Mouse (Mus musculus): Measurements from ENCODE around the gene Alpk1. TPM values are rescaled to one million over a fixed set of nuclear protein-coding genes. Genes with fewer than 3 reads are reported as not detected.

The Alpk1 gene
- polyA plus RNA-seq, 1 experiment from 2014 or later, result 1.3 TPM

GRCm38 (mm10) chr3:127728046-127728445 lies 52.3 kb downstream of the Alpk1 start:
- Histone ChIP-seq H3K27ac (ENCODE audit: low read depth, low read length) (no peak overlapping the region), H3K9ac (ENCODE audit: low read length) (no peak overlapping the region), H3K4me1 (replicated peaks; ENCODE audit: control insufficient read depth, insufficient read depth, low read length) (peaks cover 4% of the 10 kb centered on the region), H3K36me3 (ENCODE audit: control insufficient read depth, insufficient read depth, low read length) (no peaks in the 10 kb centered on the region), H3K4me2 (ENCODE audit: low read depth, low read length, severe bottlenecking) (no peak overlapping the region), H3K4me3 (ENCODE audit: low read depth, low read length) (no peak overlapping the region), H3K9me3 (ENCODE audit: control insufficient read depth, low read length) (no peaks in the 10 kb centered on the region), H3K27me3 (ENCODE audit: control insufficient read depth, insufficient read depth, low read length) (peaks cover 3% of the 10 kb centered on the region; the same call in 1 of the 2 replicates)
- DNase-seq (ENCODE audit: low spot score) (no peak), ATAC-seq (replicated peaks; ENCODE audit: low FRiP score) (no peak)
- 78% methylated on average over 9 of the region's 9 CpGs for WGBS

GRCm38 (mm10) chr3:127720948-127721347 lies 59.4 kb downstream of the Alpk1 start:
- no peak overlapping the region for H3K4me2 ChIP-seq (ENCODE audit: low read depth, low read length, severe bottlenecking)
- ATAC-seq (replicated peaks; ENCODE audit: low FRiP score) (no peak), DNase-seq (ENCODE audit: low spot score) (no peak)
- peaks cover 7% of the 10 kb centered on the region; the same call in 1 of the 2 replicates for H3K4me1 ChIP-seq (replicated peaks; ENCODE audit: control insufficient read depth, insufficient read depth, low read length)
- H3K27me3 ChIP-seq (ENCODE audit: control insufficient read depth, insufficient read depth, low read length), result peaks cover 2% of the 10 kb centered on the region; the same call in 1 of the 2 replicates
- WGBS, result 80% methylated on average over 4 of the region's 4 CpGs
- H3K36me3 ChIP-seq (ENCODE audit: control insufficient read depth, insufficient read depth, low read length), result no peaks in the 10 kb centered on the region
- H3K4me3 ChIP-seq (ENCODE audit: low read depth, low read length), result no peak overlapping the region
- no peaks in the 10 kb centered on the region for H3K9me3 ChIP-seq (ENCODE audit: control insufficient read depth, low read length)
- no peak overlapping the region for H3K27ac ChIP-seq (ENCODE audit: low read depth, low read length)
- H3K9ac ChIP-seq (ENCODE audit: low read length), result no peak overlapping the region

- Histone ChIP-seq H3K4me1 (replicated peaks; ENCODE audit: control insufficient read depth, insufficient read depth, low read length) (peaks cover 9% of the 10 kb centered on the region; the same call in 1 of the 2 replicates), H3K27me3 (ENCODE audit: control insufficient read depth, insufficient read depth, low read length) (peaks cover 5% of the 10 kb centered on the region; the same call in 1 of the 2 replicates), H3K9ac (ENCODE audit: low read length) (no peak overlapping the region), H3K4me2 (ENCODE audit: low read depth, low read length, severe bottlenecking) (no peak overlapping the region), H3K36me3 (ENCODE audit: control insufficient read depth, insufficient read depth, low read length) (no peaks in the 10 kb centered on the region), H3K4me3 (ENCODE audit: low read depth, low read length) (no peak overlapping the region), H3K27ac (ENCODE audit: low read depth, low read length) (peak overlapping the region; percentile 2; the same call in 1 of the 2 replicates), H3K9me3 (ENCODE audit: control insufficient read depth, low read length) (no peaks in the 10 kb centered on the region)
- 36% methylated on average over 6 of the region's 6 CpGs for WGBS
- ATAC-seq (replicated peaks; ENCODE audit: low FRiP score) (peak; percentile 28; the same call in 1 of the 2 replicates), DNase-seq (ENCODE audit: low spot score) (no peak)
These were observed 60.3 kb downstream of the Alpk1 start for GRCm38 (mm10) chr3:127720050-127720449.

GRCm38 (mm10) chr3:127719601-127720000 lies 60.7 kb downstream of the Alpk1 start:
- Histone ChIP-seq H3K27ac (ENCODE audit: low read depth, low read length) (peak overlapping the region; percentile 2; the same call in 1 of the 2 replicates), H3K4me1 (replicated peaks; ENCODE audit: control insufficient read depth, insufficient read depth, low read length) (peaks cover 9% of the 10 kb centered on the region; the same call in 1 of the 2 replicates), H3K9ac (ENCODE audit: low read length) (peak overlapping the region; percentile 3; the same call in 1 of the 2 replicates), H3K27me3 (ENCODE audit: control insufficient read depth, insufficient read depth, low read length) (peaks cover 5% of the 10 kb centered on the region; the same call in 1 of the 2 replicates), H3K4me3 (ENCODE audit: low read depth, low read length) (no peak overlapping the region), H3K36me3 (ENCODE audit: control insufficient read depth, insufficient read depth, low read length) (no peaks in the 10 kb centered on the region), H3K9me3 (ENCODE audit: control insufficient read depth, low read length) (no peaks in the 10 kb centered on the region), H3K4me2 (ENCODE audit: low read depth, low read length, severe bottlenecking) (no peak overlapping the region)
- no peak for ATAC-seq (replicated peaks; ENCODE audit: low FRiP score)
- DNase-seq (ENCODE audit: low spot score), result no peak
- 36% methylated on average over 5 of the region's 5 CpGs for WGBS

GRCm38 (mm10) chr3:127716759-127717158 lies 63.6 kb downstream of the Alpk1 start:
- 8% methylated on average over 2 of the region's 2 CpGs for WGBS
- H3K27ac ChIP-seq (ENCODE audit: low read depth, low read length), result no peak overlapping the region; the same call in 1 of the 2 replicates
- no peaks in the 10 kb centered on the region for H3K9me3 ChIP-seq (ENCODE audit: control insufficient read depth, low read length)
- ATAC-seq (replicated peaks; ENCODE audit: low FRiP score), result peak; percentile 59
- no peak overlapping the region for H3K4me2 ChIP-seq (ENCODE audit: low read depth, low read length, severe bottlenecking)
- no peak overlapping the region for H3K4me3 ChIP-seq (ENCODE audit: low read depth, low read length)
- H3K4me1 ChIP-seq (replicated peaks; ENCODE audit: control insufficient read depth, insufficient read depth, low read length), result peaks cover 11% of the 10 kb centered on the region; the same call in 1 of the 2 replicates
- H3K27me3 ChIP-seq (ENCODE audit: control insufficient read depth, insufficient read depth, low read length), result peaks cover 9% of the 10 kb centered on the region
- no peaks in the 10 kb centered on the region for H3K36me3 ChIP-seq (ENCODE audit: control insufficient read depth, insufficient read depth, low read length)
- DNase-seq (ENCODE audit: low spot score), result no peak
- no peak overlapping the region for H3K9ac ChIP-seq (ENCODE audit: low read length)

- DNase-seq (ENCODE audit: low spot score) (no peak), ATAC-seq (replicated peaks; ENCODE audit: low FRiP score) (peak; percentile 80)
- no peaks in the 10 kb centered on the region for H3K9me3 ChIP-seq (ENCODE audit: control insufficient read depth, low read length)
- 40% methylated on average over 9 of the region's 9 CpGs for WGBS
- no peak overlapping the region for H3K9ac ChIP-seq (ENCODE audit: low read length)
- H3K4me2 ChIP-seq (ENCODE audit: low read depth, low read length, severe bottlenecking), result no peak overlapping the region
- peak overlapping the region; percentile 4; the same call in 1 of the 2 replicates for H3K27ac ChIP-seq (ENCODE audit: low read depth, low read length)
- H3K36me3 ChIP-seq (ENCODE audit: control insufficient read depth, insufficient read depth, low read length), result no peaks in the 10 kb centered on the region
- H3K27me3 ChIP-seq (ENCODE audit: control insufficient read depth, insufficient read depth, low read length), result peaks cover 23% of the 10 kb centered on the region
- H3K4me1 ChIP-seq (replicated peaks; ENCODE audit: control insufficient read depth, insufficient read depth, low read length), result peaks cover 9% of the 10 kb centered on the region; the same call in 1 of the 2 replicates
- no peak overlapping the region for H3K4me3 ChIP-seq (ENCODE audit: low read depth, low read length)
These were observed 67.2 kb downstream of the Alpk1 start for GRCm38 (mm10) chr3:127713112-127713511.

GRCm38 (mm10) chr3:127711536-127711935 lies 68.8 kb downstream of the Alpk1 start:
- no peak overlapping the region for H3K4me3 ChIP-seq (ENCODE audit: low read depth, low read length)
- DNase-seq (ENCODE audit: low spot score) (no peak), ATAC-seq (replicated peaks; ENCODE audit: low FRiP score) (no peak)
- no peak overlapping the region for H3K9ac ChIP-seq (ENCODE audit: low read length)
- H3K27ac ChIP-seq (ENCODE audit: low read depth, low read length), result no peak overlapping the region
- H3K4me2 ChIP-seq (ENCODE audit: low read depth, low read length, severe bottlenecking), result no peak overlapping the region
- no peaks in the 10 kb centered on the region for H3K36me3 ChIP-seq (ENCODE audit: control insufficient read depth, insufficient read depth, low read length)
- peaks cover 30% of the 10 kb centered on the region for H3K27me3 ChIP-seq (ENCODE audit: control insufficient read depth, insufficient read depth, low read length)
- no peaks in the 10 kb centered on the region for H3K9me3 ChIP-seq (ENCODE audit: control insufficient read depth, low read length)
- H3K4me1 ChIP-seq (replicated peaks; ENCODE audit: control insufficient read depth, insufficient read depth, low read length), result peaks cover 14% of the 10 kb centered on the region
- 86% methylated on average over 3 of the region's 3 CpGs for WGBS

- Histone ChIP-seq H3K27me3 (ENCODE audit: control insufficient read depth, insufficient read depth, low read length) (peaks cover 34% of the 10 kb centered on the region), H3K4me3 (ENCODE audit: low read depth, low read length) (no peak overlapping the region), H3K36me3 (ENCODE audit: control insufficient read depth, insufficient read depth, low read length) (no peaks in the 10 kb centered on the region), H3K9me3 (ENCODE audit: control insufficient read depth, low read length) (no peaks in the 10 kb centered on the region), H3K4me1 (replicated peaks; ENCODE audit: control insufficient read depth, insufficient read depth, low read length) (peaks cover 16% of the 10 kb centered on the region), H3K4me2 (ENCODE audit: low read depth, low read length, severe bottlenecking) (peak overlapping the region; percentile 5; the same call in 1 of the 2 replicates), H3K27ac (ENCODE audit: low read depth, low read length) (peak overlapping the region; percentile 93), H3K9ac (ENCODE audit: low read length) (no peak overlapping the region; the same call in 1 of the 2 replicates)
- 31% methylated on average over 5 of the region's 5 CpGs for WGBS
- ATAC-seq (replicated peaks; ENCODE audit: low FRiP score) (peak; percentile 27), DNase-seq (ENCODE audit: low spot score) (peak; percentile 64)
These were observed 73.2 kb downstream of the Alpk1 start for GRCm38 (mm10) chr3:127707089-127707485.
